Mouse (Mus musculus) left cerebral cortex, postnatal 14 days (tissue): ENCODE measurements around the gene Arhgap18. TPM values are rescaled to one million over a fixed set of nuclear protein-coding genes. Genes with fewer than 3 reads are reported as not detected.
"Not testable (repeated sequence)": the region's sequence is repeated elsewhere in the genome, so short reads cannot be mapped to it uniquely, and the experiment has no call there.

Source experiments
- DNase-seq, 2 experiments: peaks; one replicate each; pipeline ENCODE4 v3.0.0; 2021 to 2022; ENCODE audit warnings: low spot score in 2 of 2, mixed read lengths in 1 of 2
- intact Hi-C: fragments of 180-260 bp; cut with DNase I; formaldehyde crosslinking; loops from one replicate; pipeline ENCODE4 v1.15.1; 2025
- total RNA-seq, 2 experiments: library from RNA; stranded (reverse); gene quantifications; 2 replicates each; pipeline ENCODE4 v1.2.3; 2021

The Arhgap18 gene
- total RNA-seq, 2 experiments from 2014 or later = 8.9 to 11.0 TPM

DNA sequence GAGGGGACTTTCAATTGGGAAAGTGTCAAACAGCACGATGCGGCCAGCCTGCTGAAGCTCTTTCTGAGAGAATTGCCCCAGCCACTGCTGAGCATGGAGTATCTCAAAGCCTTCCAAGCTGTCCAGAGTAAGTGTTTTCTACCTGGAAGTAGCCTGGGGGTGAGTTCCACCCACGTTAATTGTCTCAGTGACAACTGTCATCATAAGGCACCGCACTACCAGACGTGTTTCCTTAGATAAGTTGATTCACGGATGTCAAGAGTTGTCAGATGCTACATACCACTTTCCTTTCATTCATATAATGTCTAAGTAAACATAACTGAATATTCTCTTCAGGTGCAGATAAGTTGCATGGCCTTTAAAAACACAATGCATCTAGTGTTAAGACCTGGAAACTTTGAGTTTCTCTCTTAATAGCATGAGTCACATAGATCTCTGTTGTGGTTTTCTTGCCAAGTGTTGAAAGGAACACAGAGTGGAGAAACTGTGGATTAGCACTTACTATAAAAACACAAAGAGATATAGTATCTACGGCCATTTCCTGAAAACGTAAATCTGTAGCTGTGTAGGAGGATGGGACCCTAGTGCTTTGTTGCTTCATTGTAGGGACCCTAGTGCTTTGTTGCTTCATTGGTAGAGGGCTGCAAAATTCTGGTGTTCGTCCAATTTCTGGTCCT lies 125.8 kb downstream of the Arhgap18 start:
- intact Hi-C loops = no loop called here
- no peak for DNase-seq

DNA sequence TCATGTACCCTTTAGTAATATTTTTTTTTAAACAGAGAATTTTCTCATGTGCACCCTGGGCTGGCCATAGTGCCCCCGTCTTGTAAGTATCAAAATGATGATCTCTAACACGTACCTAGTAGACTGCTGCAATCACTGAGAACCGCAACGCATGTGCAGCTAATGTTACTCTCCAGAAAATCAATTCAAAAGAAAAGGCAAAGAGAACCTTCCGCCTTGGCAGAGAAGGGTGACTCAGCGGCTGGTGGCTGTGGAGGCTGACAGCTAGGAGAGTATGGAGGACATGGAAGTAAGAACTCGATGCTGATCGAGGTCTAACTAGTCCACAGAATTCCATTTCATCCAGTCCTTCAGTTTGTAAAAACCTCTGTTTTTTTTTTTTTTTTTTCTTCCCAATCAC lies 131.7 kb downstream of the Arhgap18 start:
- no peak for DNase-seq
- intact Hi-C loops = loop anchor here (5.0 kb wide), 1 partner anchor 133 kb away; the partner anchor contains the start of gene Arhgap18

DNA sequence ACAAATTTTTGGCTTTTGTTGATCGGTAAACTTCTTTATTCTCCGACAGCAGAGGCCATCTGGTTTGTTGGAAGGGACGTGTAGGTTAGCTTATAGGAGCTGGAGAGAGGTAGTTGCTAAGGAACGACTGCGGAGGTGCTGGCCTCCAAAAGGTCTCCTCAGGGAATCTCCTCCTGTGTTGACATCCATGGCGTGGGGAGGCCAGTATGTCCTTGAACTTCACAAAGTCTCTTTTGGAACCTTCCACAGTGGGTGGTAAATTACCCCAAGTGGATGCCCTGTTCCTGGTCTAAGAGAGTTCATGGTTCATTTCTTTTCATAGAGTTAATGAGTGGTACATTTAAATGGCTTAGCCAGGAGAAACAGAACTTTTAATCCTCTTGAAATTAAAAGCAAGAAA lies 136.0 kb downstream of the Arhgap18 start:
- intact Hi-C loops = loop anchor here (5.0 kb wide), 1 partner anchor 137 kb away; the partner anchor contains the start of gene Arhgap18
- no peak for DNase-seq

DNA sequence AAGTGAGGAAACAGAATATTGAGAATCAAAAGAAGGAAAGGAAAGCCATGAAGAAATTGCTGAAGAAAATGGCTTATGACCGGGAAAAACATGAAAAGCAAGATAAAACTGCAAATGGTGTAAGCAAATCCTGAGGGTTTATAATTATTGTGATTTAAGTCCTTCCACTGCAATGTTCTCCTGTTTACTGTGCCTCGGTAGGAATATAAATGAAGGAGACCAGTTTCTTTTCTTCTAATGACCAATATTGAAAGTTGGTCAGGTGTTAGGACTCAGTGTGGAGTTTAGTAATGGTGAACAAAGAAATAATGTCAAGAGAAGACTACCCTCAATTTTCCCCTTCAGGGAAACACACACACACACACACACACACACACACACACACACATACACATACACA lies 136.5 kb downstream of the Arhgap18 start:
- no peak for DNase-seq
- intact Hi-C loops = loop anchor here (1.0 to 5.0 kb wide), 4 partner anchors 137 to 515 kb away; partner anchors contain the start of genes Arhgap18 and L3mbtl3

DNA sequence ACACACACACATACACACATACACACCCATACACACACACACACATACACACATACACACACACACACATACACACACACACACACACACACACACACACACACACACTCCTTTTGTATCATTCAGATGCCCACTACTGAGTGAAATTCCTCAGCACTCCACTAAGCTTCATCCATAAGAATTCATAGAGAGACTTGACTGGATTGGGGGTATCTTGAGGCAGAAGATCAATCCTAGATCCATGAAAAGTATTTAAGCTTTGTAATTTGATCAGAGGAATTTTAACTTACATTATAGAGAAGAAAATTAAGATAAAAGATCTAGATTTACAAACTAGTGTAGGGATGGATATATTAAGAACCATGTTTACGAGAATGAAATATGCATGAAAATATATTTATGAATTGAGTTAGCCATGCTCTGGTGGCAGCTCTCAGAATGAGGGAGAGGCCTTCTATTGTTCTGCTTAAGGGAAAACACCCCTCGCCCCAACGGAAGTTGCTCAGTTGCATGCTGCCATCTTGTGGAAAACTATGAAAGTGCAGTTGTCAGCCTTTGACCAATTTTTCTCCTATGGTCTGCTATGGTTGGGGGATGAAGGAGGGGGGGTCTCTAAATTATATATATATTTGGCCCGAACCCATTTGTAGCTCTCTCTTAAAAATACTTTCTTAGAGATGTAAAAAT lies 137.2 kb downstream of the Arhgap18 start:
- intact Hi-C loops = loop anchor here (1.0 to 5.0 kb wide), 3 partner anchors 179 to 516 kb away; partner anchors contain the start of gene L3mbtl3
- peak; percentile 39 to 77 for DNase-seq

DNA sequence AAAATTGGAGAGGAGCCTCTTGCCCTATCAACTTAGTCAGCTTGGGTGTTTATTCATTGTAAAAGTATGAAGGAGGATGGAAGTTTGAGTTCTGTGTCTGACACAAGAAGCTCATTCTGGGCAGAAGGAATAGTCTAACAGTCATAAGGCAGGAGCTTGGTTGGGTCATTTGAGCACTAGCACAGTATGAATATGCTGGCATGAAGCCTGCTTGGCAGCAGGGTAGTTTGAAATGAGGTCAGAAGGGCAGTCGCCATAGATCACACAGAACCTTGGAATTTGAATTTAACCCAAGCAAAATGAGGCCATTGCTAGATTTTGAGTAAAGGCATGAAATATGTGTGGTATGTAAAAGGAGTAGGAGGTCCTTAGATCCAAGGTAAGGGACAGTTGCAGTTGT lies 139.9 kb downstream of the Arhgap18 start:
- intact Hi-C loops = loop anchor here (5.0 kb wide), 1 partner anchor 401 kb away; no protein-coding TSS in a partner anchor
- DNase-seq = no peak

DNA sequence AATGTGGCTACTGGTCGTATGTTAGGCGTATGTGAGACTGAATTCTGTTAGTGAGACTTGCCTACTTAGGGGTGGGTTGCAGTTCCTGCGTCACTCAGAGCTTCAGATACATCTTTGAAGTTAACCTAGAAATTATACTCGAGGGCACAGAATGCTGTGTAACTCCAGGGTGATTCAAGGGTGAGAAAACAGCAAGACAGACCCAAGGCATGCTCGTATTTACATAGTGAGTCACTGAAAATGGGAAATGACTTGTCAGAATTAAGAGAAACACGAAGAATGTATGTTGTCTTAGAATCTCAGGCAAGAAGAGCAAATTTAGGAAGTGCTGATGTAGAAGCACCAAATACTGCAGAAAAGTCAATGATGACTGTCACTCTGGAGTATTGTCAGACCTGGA lies 142.5 kb downstream of the Arhgap18 start:
- intact Hi-C loops = no loop called here
- DNase-seq = no peak

DNA sequence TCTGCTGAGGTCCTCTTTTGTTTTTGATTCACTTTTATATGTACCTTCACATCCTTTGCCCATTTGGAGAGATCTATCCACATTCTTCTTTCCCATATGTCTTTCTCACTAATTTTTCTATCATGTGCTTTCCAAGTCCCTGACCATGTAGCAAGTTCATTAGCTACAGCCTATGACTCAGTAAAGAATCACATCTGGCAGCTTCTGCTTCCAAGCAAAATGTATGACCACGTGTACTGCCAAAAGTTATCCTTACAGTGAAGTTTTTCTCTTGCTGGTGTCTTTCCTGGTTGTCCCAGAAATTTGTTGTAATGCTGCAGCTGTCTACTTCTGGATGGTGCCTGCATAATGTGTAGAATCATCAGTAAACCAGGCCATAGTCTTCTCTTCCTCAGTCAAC lies 147.2 kb downstream of the Arhgap18 start:
- no peak for DNase-seq
- intact Hi-C loops = no loop called here

DNA sequence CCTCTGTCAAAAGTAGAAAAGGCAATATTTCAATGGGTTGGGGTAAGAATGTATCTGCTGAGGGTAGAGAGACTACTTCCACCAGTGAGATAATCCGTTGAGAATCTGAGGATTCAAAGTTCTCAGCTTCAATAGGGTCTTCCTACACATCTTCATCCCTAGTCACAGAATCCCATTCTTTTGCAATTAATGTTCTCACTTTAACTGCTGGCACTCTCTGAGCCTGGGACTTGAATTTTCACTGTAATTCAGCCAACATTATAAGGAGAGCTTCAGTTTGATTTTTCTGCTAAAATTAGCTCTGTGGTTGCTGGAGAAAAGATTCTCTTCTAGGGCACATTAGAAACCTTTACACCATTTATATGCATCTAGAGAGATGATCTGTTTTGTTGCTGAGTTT lies 150.6 kb downstream of the Arhgap18 start:
- intact Hi-C loops = no loop called here
- DNase-seq = peak in 1 of 2 experiments; percentile 22

DNA sequence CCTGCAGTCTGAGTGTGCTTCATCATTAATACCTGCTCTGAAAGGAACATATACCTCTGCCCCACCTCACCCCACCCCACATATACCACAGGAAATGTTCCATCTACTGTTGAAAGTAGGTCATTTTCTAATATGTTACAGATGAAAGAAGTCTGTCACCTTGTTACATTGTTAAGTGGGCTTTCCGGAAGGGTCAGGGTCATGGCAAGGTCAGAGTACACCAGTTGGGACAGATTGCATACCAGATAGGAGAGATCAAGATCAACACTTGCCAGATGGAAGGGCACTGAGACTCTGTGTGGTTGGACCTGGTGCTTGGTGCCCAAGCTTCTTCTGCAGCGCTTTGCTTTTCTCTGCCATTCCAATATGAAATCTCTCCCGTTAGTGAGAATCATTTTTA lies 158.0 kb downstream of the Arhgap18 start:
- DNase-seq = no peak
- intact Hi-C loops = no loop called here

DNA sequence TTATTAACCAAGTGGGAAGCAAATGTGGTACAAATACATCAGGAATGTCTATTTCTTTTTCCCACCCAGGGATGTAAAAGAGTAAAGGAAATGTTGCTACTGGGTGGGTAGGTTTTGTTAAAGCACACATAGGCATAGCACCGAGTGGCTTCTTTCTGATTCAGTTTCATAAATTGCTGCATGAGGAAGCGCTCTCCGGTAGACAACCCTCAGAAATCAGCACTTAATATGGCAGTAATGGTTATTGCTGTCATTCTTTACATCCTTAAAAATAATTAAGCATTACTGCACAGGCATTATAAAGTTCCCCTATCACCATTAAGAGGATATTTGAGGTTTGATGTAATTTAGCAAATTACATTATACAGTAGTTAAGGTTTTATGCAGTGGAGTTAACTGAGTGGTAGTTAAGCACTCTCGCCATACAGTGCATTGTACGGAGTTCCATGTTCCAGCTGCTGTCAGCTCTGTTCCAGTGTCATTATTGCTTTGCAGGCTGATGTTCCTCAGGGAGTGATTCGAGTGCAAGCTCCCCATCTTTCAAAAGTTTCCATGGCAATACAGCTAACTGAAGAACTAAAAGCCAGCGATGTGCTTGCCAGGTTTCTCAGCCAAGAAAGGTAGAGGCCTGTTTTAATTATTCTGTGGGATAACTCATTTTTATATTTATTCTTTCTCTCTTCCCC lies 159.0 kb downstream of the Arhgap18 start:
- intact Hi-C loops = no loop called here
- peak in 1 of 2 experiments; percentile 15 for DNase-seq

DNA sequence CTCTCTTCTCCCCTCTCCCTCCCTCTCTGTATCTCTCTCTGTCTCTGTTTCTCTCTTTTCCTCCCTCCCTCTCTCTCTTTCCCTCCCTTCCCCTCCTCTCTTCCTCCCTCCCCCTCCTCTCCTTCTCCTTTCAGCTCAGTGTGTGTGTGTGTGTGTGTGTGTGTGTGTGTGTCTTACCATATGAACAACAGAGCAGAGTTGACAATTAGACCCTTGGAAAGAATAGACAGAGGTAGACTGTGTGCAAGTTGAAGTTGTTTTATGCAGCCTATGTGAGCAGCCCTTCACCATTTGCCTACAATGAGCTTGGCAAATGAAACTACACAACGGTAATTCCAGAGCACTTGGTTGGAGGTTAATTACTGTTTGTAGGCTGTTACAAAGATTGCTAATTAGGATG lies 159.6 kb downstream of the Arhgap18 start:
- DNase-seq = no peak
- intact Hi-C loops = no loop called here

DNA sequence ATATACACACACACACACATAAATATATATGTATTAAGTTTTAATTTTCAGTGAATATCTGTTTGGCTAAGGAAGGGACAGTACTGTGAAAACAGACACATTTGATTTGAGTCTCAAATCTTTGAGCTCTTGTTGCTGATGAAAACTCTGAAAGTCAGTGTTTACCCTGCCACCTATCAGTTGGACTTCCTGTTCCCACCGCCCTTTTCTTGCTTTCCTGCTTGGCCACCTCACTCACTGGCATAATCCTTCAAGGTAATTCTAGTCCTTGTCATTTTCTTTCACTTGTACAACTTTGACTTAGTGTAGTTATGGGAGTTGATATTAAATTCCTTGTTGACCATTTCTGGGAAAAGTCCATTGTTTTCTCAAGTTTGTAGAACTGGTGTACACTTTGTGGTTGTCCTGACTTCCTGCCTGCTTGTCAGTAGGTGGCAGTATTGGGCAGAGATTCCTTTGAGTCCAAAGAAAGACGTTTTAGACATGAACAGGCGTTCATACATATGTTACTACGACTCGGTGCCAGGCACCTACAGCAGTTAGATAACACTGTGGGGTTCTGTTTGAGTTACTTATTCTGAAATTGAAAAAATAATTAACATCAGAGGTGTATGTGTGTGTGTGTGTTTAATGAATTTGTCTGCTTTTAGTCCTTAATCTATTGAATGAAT lies 166.2 kb downstream of the Arhgap18 start:
- intact Hi-C loops = no loop called here
- DNase-seq = peak; percentile 60 to 67

DNA sequence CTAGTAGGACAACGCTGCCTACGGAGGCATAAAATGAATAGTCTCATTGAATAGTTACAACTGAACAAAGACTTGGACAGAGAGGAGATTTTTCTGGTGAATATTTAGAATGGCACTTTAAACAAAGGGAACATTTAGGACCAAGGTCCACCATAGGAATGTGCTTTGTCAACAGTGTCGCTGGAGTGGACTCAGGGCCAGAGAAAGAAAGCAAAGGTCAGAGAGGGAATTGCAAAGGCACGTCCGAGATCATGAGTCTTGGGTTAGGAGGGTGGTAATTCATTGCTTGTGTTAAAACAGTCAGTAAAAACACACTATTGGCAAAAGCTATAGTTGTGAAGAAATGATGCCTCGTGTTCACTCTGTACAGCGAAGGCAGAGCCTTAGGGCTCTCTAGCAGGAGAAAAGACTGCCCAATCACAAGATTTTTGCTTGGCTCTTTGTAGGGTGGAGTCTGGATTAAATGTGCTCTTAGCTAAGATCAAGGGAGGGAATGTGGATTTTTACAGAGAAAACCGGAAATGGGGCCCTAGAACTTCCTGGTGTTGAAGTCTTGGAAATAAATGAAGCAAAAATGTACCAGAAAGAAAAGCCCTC lies 167.3 kb downstream of the Arhgap18 start:
- intact Hi-C loops = loop anchor here (2.0 kb wide), 1 partner anchor 74 kb away; no protein-coding TSS in a partner anchor

DNA sequence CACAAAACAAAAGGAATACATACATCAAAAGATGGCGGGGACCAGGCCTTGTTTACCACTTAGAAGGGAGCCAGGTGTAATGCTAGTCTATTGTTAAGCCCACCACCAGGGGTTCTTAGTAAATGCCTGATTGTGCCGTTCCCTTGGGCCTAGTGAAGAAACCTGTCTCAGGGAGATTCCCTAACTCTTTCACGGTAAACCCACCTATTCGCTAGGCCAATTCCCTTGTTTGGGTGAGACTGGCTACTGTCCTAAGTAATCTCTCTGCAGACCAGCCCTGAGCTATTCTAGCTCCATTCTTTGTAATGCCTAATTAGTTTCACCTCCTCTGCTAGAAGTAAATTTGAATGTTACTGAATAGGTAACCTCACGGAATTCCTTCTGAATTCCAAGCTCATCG lies 182.8 kb downstream of the Arhgap18 start:
- DNase-seq, intact Hi-C loops: not testable (repeated sequence)

More for the DNA sequence above, 167.3 kb downstream of the Arhgap18 start:
- DNase-seq = no peak

DNA sequence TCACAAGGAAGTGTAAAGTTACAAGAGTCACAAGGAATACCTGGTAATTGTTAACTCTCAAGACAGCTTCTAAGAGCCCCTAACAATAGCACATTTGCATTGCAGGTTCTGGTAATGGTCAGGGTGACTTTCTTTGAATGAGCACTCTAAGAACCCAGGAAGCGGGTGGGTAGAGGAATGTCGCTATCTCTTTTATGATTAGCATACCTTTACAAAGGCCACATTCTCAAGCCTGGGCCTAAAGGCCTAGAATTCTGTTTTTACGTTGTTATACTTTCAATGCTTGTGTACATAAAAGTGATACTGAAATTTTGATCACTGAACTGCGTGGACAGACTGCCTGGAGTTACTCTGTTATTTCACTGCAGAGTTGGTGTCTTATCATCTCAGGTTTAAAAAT lies 185.2 kb downstream of the Arhgap18 start:
- intact Hi-C loops = not testable (repeated sequence)

DNA sequence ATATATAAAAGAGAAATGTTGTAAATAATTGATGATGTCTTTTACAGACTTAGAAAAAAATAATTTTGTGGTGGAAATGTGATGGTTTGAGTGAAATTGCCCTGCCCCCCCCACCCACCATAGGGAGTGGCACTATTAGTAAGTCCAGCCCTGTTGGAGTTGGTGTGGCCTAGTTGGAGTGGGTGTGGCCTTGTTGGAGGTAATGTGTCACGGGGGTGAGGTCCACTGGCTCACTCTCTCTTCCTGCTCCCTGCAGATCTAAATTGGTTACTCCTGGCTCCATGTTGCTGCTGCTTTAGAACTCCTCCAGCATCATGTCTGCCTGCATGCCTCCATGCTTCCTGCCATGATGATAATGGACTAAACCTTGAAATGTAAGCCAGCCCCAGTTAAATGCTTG lies 186.3 kb downstream of the Arhgap18 start:
- intact Hi-C loops = no loop called here
- no peak for DNase-seq

More for the DNA sequence above, 185.2 kb downstream of the Arhgap18 start:
- DNase-seq = not testable (repeated sequence)

DNA sequence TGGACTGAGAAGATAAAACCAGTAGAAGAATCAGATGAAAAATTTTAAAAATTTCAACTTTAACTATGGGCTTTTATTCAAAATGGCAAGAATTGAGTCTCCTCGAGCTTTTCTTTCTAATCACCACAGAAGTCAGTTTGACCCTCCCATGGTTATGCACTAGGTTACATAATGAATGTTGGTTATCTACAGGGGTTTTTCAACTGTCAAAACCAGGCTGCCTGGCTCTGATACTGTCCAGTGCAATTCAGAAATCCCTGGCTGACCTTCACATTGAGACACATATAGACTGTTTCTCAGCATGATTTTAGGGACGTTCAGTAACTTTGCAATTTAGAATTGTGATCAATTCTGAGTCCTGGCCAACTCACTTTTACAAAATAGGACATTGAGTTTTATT lies 195.1 kb downstream of the Arhgap18 start:
- intact Hi-C loops = no loop called here
- DNase-seq = no peak

DNA sequence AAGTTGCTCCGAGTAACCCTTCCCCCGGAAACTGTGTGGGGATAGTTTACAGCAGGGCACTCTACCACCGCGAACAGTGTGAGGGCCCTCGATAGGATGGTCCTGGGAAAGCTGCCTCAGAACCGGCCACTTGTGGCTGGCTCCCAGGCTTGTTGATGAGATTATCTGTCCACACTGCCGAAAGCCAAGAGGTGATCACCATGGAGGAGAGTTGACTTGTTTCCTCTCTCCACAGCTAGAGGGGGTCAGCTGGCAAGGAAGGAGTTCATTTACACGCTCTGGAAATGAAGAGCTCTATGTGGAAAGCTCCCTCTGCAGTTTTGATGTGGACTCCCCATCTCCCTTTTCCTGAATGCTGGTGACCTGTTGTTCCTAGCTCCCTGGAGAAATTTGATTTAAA lies 196.4 kb downstream of the Arhgap18 start:
- intact Hi-C loops = no loop called here
- no peak for DNase-seq
